Mouse (Mus musculus): Measurements from ENCODE around the gene Polr2e. TPM values are rescaled to one million over a fixed set of nuclear protein-coding genes. Genes with fewer than 3 reads are reported as not detected.

Gene Polr2e
- polyA plus RNA-seq, 1 experiment from 2014 or later, result 210 TPM

GRCm38 (mm10) chr10:80080396-80081070, 40.9 kb upstream of the Polr2e start:
- no peak for ATAC-seq (replicated peaks; ENCODE audit: low FRiP score, low read depth)
- TF ChIP-seq CTCF (IDR thresholded peaks at IDR 0.05; ENCODE audit: low read depth), result no peak
- no peak overlapping the region for H3K9ac ChIP-seq (ENCODE audit: low read depth, low read length)
- H3K9me3 ChIP-seq (replicated peaks; ENCODE audit: low read length), result no peaks in the 10 kb centered on the region
- H3K4me3 ChIP-seq (replicated peaks; ENCODE audit: low read depth, low read length), result no peak overlapping the region
- WGBS, result 76% methylated on average over 16 of the region's 16 CpGs
- DNase-seq (ENCODE audit: low spot score), result no peak
- H3K4me1 ChIP-seq (replicated peaks; ENCODE audit: insufficient read depth, low read length), result peaks cover 13% of the 10 kb centered on the region; the same call in 1 of the 2 replicates
- H3K27me3 ChIP-seq (ENCODE audit: insufficient read depth, low read length), result no peaks in the 10 kb centered on the region
- no peak overlapping the region for H3K4me2 ChIP-seq (ENCODE audit: low read length)
- H3K36me3 ChIP-seq (ENCODE audit: insufficient read depth, low read length), result peaks cover 42% of the 10 kb centered on the region
- no peak overlapping the region for H3K27ac ChIP-seq

GRCm38 (mm10) chr10:80078366-80078765, 38.8 kb upstream of the Polr2e start:
- no peak for ATAC-seq (replicated peaks; ENCODE audit: low FRiP score, low read depth)
- H3K36me3 ChIP-seq (ENCODE audit: insufficient read depth, low read length), result peaks cover 35% of the 10 kb centered on the region
- WGBS, result 94% methylated on average over 1 of the region's 1 CpGs

GRCm38 (mm10) chr10:80077312-80077711, 37.7 kb upstream of the Polr2e start:
- no peak for DNase-seq (ENCODE audit: low spot score)
- H3K9ac ChIP-seq (ENCODE audit: low read depth, low read length), result no peak overlapping the region
- H3K27ac ChIP-seq, result no peak overlapping the region
- ATAC-seq (replicated peaks; ENCODE audit: low FRiP score, low read depth), result no peak
- peaks cover 29% of the 10 kb centered on the region for H3K36me3 ChIP-seq (ENCODE audit: insufficient read depth, low read length)
- H3K9me3 ChIP-seq (replicated peaks; ENCODE audit: low read length), result no peaks in the 10 kb centered on the region
- H3K4me1 ChIP-seq (replicated peaks; ENCODE audit: insufficient read depth, low read length), result peaks cover 8% of the 10 kb centered on the region; the same call in 1 of the 2 replicates
- H3K27me3 ChIP-seq (ENCODE audit: insufficient read depth, low read length), result no peaks in the 10 kb centered on the region
- H3K4me3 ChIP-seq (replicated peaks; ENCODE audit: low read depth, low read length), result no peak overlapping the region
- 86% methylated on average over 5 of the region's 5 CpGs for WGBS
- H3K4me2 ChIP-seq (ENCODE audit: low read length), result no peak overlapping the region
- no peak for TF ChIP-seq CTCF (IDR thresholded peaks at IDR 0.05; ENCODE audit: low read depth)

More at GRCm38 (mm10) chr10:80078366-80078765, 38.8 kb upstream of the Polr2e start:
- Histone ChIP-seq H3K27me3 (ENCODE audit: insufficient read depth, low read length) (no peaks in the 10 kb centered on the region), H3K9ac (ENCODE audit: low read depth, low read length) (no peak overlapping the region), H3K9me3 (replicated peaks; ENCODE audit: low read length) (no peaks in the 10 kb centered on the region), H3K27ac (no peak overlapping the region), H3K4me2 (ENCODE audit: low read length) (no peak overlapping the region), H3K4me1 (replicated peaks; ENCODE audit: insufficient read depth, low read length) (peaks cover 7% of the 10 kb centered on the region; the same call in 1 of the 2 replicates), H3K4me3 (replicated peaks; ENCODE audit: low read depth, low read length) (no peak overlapping the region)
- DNase-seq (ENCODE audit: low spot score), result no peak
- TF ChIP-seq CTCF (IDR thresholded peaks at IDR 0.05; ENCODE audit: low read depth), result no peak

- no peak for ATAC-seq (replicated peaks; ENCODE audit: low FRiP score, low read depth)
- H3K27ac ChIP-seq, result no peak overlapping the region
- no peak for TF ChIP-seq CTCF (IDR thresholded peaks at IDR 0.05; ENCODE audit: low read depth)
- no peak overlapping the region for H3K4me3 ChIP-seq (replicated peaks; ENCODE audit: low read depth, low read length)
- no peak overlapping the region for H3K9ac ChIP-seq (ENCODE audit: low read depth, low read length)
- DNase-seq (ENCODE audit: low spot score), result no peak
- H3K9me3 ChIP-seq (replicated peaks; ENCODE audit: low read length), result no peaks in the 10 kb centered on the region
- peaks cover 17% of the 10 kb centered on the region for H3K4me1 ChIP-seq (replicated peaks; ENCODE audit: insufficient read depth, low read length)
- no peak overlapping the region for H3K4me2 ChIP-seq (ENCODE audit: low read length)
- H3K36me3 ChIP-seq (ENCODE audit: insufficient read depth, low read length), result peaks cover 20% of the 10 kb centered on the region
- H3K27me3 ChIP-seq (ENCODE audit: insufficient read depth, low read length), result no peaks in the 10 kb centered on the region
- WGBS, result 94% methylated on average over 4 of the region's 4 CpGs
Measured at GRCm38 (mm10) chr10:80076386-80076785, 36.8 kb upstream of the Polr2e start.

- no peak for TF ChIP-seq CTCF (IDR thresholded peaks at IDR 0.05; ENCODE audit: low read depth)
- 57% methylated on average over 1 of the region's 1 CpGs for WGBS
- Histone ChIP-seq H3K4me2 (ENCODE audit: low read length) (no peak overlapping the region), H3K27me3 (ENCODE audit: insufficient read depth, low read length) (no peaks in the 10 kb centered on the region), H3K36me3 (ENCODE audit: insufficient read depth, low read length) (peaks cover 17% of the 10 kb centered on the region), H3K9me3 (replicated peaks; ENCODE audit: low read length) (no peaks in the 10 kb centered on the region), H3K9ac (ENCODE audit: low read depth, low read length) (peak overlapping the region; percentile 27; the same call in 1 of the 2 replicates), H3K4me3 (replicated peaks; ENCODE audit: low read depth, low read length) (no peak overlapping the region), H3K4me1 (replicated peaks; ENCODE audit: insufficient read depth, low read length) (peaks cover 20% of the 10 kb centered on the region), H3K27ac (0 out of 2 replicates have a peak overlapping the region, but pooled peaks have one; percentile 9)
- DNase-seq (ENCODE audit: low spot score) (no peak), ATAC-seq (replicated peaks; ENCODE audit: low FRiP score, low read depth) (no peak)
Measured at GRCm38 (mm10) chr10:80075924-80076323, 36.3 kb upstream of the Polr2e start.

GRCm38 (mm10) chr10:80074813-80075601, 35.4 kb upstream of the Polr2e start:
- Histone ChIP-seq H3K4me2 (ENCODE audit: low read length) (peak overlapping the region; percentile 39), H3K9me3 (replicated peaks; ENCODE audit: low read length) (no peaks in the 10 kb centered on the region), H3K4me3 (replicated peaks; ENCODE audit: low read depth, low read length) (no peak overlapping the region), H3K27me3 (ENCODE audit: insufficient read depth, low read length) (no peaks in the 10 kb centered on the region), H3K36me3 (ENCODE audit: insufficient read depth, low read length) (peaks cover 10% of the 10 kb centered on the region; the same call in 1 of the 2 replicates), H3K27ac (peak overlapping the region; percentile 9; the same call in 1 of the 2 replicates), H3K9ac (ENCODE audit: low read depth, low read length) (0 out of 2 replicates have a peak overlapping the region, but pooled peaks have one; percentile 27), H3K4me1 (replicated peaks; ENCODE audit: insufficient read depth, low read length) (peaks cover 23% of the 10 kb centered on the region)
- no peak; the same call in 1 of the 2 replicates for ATAC-seq (replicated peaks; ENCODE audit: low FRiP score, low read depth)
- WGBS, result 15% methylated on average over 28 of the region's 28 CpGs
- peak; percentile 58; the same call in 1 of the 2 replicates for TF ChIP-seq CTCF (IDR thresholded peaks at IDR 0.05; ENCODE audit: low read depth)
- DNase-seq (ENCODE audit: low spot score), result peak; percentile 85
